Mouse (Mus musculus) frontal cortex, postnatal 25 days (tissue): ENCODE data around the gene Satb2.
"Not testable (repeated sequence)": the region's sequence is repeated elsewhere in the genome, so short reads cannot be mapped to it uniquely, and the experiment has no call there.

Experiments
- DNase-seq, 2 experiments: peaks; one replicate each; pipeline ENCODE4 v3.0.0; 2022; ENCODE audit warnings: low spot score in 2 of 2

Satb2 gene

DNA sequence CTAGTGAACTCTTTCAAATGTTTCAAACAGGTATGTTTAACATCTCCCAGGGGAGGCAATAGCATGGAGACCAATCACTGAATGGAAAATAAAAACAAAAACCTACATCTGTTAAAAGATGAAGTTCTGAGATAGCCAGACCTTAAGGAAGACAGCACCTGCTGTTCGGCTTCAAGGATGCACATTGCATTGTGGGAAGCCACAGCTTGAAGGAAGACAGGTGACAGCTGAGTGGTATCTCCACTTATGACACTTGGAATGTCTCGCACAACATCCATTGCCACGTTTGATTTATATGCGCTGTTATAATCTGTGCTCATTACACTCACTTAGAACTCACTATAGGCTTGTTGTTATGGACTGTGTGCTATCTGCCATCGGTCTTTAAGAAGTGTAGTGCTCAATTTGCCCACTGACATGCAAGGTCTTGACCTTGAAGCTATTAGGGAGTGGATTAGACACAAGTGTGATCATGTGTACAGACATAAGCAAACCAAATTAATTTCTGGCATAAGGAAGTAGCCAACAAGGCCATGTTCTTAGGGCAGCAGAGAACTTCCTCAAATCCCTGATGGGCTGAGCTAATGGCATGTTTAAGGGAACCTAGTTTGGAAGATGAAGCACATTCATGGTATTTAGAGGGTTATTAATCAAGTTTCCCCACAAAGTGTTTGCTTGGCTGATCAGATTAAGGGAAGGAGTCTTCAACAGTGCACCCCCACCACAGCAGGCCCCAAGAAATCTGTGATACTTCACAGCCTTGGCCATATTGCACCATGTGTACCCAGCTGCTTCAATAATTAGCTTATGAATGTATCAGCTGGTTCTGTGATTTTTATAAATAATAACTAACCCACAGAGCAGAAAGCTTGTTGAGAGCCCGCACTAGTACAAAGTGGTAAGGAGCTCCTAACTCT lies 144.2 kb downstream of the Satb2 start:
- no peak for DNase-seq

DNA sequence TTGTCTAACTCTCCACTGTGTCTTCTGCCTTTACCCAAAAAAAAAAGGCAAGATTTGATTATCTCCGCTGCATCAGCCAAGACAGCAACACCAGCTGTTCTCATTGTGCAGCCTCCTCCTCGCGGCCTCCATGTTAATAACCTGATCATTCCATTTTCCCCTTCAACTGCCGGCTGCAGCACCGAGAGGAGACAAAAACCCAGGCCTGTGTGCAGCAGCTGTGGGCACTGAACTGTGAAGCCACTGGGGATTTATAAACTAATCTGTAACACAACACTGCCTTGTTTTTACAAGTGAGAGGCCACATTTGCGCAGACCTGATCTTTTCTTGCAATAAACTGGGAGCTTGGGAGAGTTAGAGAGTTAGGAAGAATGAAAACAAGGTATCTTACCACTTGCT lies 145.1 kb downstream of the Satb2 start:
- no peak for DNase-seq

DNA sequence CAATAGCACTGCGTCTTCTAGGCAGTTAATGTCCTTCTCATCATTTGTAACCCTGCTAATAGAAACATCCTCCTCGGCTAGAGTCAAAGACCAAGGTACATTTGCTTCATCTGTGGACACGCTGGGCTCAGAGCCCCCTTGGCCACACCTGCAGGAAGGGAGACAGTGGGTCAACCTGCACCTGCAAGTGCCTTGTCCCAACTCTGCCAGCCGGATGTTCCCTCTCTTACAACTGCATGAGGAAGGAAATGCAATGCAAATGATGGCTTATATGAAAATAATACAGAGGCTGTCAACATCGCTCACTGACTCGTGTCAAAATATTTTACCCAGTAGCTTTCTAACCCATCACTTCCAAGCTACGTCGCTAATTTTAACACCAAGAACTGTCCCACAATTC lies 145.7 kb downstream of the Satb2 start:
- DNase-seq = no peak

DNA sequence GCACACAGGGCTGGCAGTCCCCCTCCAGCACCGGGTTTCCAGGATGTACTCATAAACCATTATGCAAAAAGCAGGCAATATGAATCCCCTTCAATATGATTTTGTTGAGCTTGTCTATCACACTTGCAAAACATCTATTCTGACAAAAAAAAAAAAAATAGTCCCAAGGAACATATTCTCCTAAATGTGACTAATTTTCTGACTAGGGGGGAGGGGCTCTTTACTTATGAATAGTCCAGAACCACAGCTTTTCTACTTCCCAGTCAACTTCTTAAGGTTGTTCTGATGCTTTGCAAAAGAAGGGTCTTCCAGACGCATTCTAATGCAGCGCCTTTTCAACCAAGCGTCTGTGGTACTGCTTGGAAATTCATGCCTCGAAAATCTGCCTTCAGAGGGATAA lies 155.7 kb downstream of the Satb2 start:
- no peak for DNase-seq

DNA sequence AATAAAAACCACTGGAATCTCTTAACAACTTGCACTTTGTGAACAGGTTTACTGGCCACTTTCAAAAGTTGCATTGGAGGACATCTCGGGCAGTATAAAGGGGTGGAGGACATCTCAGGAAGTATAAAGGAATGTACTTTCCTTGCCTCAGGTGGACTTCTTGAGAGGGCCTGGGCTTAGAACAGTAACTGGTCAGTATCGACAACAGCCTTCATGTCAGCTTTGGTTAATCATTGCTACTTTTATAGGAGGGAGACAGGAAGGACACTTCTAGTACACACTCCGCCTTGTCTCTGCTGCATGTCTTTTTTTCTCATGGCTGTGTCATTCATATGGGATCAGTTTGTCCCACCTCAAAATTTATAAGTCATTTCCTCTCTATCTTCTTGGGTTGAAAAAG lies 156.4 kb downstream of the Satb2 start:
- no peak for DNase-seq

DNA sequence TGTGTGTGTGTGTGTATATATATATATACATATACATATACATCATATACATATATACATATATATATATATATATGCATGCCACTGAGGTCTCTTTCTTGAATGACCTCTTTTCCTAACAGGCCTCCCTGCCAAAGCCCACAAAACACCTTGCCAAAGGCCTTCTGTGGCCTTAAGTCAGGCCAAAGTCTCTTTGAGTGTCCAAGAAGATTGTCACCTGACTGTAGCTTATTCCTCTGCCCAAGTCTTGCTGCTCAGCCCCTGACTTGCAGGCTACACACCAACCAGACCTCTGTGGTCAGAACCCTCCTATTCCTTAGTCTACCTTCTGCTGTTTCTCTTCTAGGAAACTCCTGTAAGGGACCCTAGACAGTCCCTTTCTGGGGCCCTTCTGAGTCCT lies 164.9 kb downstream of the Satb2 start:
- no peak for DNase-seq

DNA sequence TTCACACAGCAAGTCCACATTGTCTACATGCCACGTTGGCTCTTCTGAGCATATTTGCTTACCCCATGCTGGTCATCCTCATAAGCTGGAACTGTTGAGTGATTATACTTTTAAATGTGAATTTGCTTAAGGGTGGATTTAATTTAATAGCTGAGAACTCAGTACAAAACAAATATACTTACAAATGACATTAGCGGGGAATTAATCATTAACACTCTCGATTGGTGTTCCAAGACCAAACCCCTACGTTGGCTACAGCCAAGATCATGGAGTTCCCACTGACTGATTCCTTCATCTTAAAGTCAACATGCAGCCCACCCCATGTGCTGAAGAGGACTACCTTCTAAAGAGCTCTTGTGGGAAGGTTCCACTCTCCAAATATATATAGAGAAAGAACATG lies 165.5 kb downstream of the Satb2 start:
- DNase-seq = no peak

DNA sequence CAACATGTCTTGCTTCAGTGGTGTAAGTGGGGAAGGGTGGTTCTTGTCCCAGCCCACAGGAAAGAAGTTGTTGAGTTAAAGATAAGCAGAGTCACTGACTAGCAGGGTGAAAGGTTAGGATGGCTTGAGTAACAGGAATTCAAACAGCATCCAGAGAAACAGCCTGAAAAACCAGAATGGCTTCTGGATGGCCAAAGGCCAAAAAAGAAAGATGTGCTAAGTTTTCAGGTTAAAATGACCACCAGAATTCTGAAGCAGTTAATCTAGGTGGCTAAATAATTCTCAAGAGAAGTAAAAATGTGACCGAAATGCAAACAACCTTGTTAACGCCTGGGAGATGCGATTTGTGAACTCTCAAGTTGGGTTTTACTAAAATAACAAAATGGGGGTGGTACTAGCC lies 167.0 kb downstream of the Satb2 start:
- no peak for DNase-seq

DNA sequence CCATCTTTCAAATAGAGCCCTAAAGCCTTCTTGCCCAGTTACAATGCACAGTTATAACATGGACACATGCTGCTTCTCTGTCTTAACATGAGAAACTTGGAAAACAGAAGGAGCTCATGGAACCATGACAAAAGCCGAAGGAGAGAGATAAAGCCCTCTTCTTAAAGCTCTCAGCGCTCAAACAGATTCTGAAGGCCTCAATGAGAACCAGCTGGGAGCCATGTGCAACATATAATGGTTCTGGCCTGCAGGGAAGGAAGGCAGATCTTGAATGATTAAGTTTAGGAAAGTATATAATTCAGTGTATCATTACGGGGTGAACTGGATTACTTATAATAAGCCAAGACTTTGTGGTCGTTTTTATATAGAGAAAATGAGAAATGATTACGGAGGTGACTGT lies 172.4 kb downstream of the Satb2 start:
- no peak for DNase-seq

DNA sequence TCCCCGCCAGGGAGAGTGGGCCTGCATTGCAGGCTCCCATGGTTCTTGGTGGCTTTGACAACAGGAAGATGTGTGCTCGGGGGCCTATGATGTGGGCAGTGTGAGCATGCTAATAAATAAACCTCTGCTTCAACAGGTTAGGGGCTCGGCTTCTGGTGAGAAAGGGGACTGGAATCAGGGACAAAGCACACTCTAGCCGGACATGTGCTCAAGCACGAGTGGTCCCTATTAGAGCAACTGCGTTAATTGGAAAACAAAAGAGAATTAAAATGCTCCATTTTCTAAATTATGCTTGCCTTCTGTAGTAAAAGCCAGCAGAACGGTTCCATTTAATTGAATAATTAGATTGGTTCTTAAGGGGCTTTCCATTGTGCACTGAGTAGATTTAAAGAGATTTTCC lies 177.8 kb downstream of the Satb2 start:
- no peak for DNase-seq

DNA sequence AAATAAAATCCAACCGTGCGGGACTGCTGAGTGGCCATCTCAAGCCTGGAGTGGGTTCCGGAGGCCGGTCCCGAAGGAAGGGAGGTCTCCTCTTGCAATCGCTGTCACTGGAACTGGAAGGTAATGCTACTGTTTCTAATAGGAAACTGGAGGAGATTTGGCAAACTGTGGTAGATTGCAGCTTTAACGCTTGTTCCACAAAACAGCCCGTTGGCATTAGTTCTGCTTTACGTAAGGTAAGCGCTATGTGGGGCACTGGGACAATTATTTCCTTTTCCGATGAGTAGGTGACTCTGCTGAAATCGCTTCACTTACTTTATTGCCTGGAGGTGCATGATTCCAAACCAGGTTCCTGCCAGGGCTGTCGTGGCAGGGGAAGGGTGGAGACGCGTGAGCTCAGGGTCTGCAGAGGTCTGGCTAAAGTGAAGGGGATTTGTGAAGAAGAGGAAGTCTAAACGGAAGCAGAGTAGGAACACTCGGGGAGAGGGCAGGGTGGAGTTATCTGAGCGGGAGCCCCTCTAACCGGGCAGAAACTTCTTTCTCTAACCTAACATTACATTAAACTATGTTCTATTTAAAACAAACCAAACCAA lies 183.3 kb downstream of the Satb2 start:
- no peak for DNase-seq

DNA sequence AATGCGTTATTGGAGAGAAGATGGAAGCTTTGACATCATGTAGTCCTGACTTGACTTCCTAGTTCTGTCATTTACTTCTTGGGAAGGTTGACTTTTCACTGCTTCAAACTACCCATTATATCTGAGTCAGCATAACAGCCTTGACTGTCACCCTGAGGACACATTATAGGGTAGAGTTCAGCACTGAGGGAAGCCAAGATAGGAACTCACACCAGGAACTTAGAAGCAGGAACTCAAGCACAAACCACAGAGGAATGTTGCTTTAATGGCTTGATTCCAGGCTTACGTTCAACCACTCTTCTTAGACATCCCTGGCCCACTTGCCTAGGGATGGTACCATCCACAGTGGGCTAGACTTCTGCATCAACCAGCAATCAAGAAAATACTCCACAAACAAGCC lies 188.8 kb downstream of the Satb2 start:
- no peak for DNase-seq

DNA sequence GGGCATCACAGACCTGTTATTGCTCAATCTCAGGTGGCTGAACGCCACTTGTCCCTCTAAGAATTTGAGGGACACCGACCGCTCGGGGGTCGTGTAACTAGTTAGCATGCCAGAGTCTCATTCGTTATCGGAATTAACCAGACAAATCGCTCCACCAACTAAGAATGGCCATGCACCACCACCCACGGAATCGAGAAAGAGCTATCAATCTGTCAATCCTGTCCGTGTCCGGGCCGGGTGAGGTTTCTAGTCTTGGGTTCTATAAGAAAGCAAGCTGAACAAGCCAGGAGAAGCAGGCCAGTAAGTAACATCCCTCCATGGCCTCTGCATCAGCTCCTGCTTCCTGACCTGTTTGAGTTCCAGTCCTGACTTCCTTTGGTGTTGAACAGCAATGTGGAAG lies 196.3 kb downstream of the Satb2 start:
- DNase-seq = not testable (repeated sequence)

DNA sequence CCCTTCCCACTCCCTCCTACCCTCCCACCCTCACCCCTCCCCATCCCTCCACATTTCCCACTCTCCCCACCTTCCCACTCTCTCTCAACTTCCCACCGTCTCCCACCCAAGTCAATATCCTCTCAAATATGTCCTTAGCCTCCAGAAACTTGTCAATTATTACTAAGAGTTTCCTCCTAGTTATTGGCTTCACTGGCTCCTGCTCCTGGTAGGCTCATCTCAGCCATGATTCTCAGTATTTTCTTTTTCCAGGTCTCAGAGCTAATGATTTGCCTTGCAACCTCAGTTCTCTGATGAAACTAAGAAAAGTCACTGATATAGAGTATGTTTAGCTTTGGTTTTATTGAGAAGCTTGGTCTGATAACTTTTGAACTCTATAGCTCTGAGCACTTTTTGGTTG lies 214.2 kb downstream of the Satb2 start:
- no peak for DNase-seq

DNA sequence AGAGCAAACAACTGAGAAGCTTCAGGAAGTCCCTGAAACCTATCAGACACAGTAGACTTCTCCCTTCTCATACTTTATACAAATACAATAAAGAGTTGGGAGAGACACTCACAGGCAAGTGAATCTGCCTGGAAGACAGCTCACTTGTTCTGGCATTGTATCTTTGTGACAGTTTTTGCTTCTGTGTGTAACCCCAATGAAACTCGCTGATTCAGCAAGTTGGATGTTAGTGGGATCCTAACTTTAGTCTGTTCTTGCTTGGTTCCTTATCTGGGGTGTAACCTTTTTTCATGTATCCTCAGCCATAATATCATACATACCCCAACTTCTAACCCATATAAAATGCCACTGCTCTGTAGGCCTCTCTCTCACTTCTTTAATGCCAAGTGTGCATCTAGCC lies 216.9 kb downstream of the Satb2 start:
- DNase-seq = no peak

DNA sequence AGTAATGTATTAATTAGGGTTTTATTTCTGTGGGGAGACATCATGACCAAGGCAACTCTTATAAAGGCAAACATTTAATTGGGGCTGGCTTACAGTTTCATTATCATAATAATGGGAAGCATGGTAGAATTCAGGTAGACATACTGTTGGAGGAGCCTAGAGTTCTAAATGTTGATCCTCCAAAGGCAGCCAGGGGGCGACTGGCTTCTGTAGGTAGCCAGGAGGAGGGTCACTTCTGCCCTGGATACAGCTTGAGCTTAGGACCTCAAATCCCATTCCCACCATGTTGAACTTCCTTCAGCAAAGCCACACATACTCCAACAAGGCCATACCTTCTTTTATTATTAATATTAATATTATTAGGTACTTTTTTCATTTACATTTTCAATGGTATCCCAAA lies 225.2 kb downstream of the Satb2 start:
- DNase-seq = no peak

DNA sequence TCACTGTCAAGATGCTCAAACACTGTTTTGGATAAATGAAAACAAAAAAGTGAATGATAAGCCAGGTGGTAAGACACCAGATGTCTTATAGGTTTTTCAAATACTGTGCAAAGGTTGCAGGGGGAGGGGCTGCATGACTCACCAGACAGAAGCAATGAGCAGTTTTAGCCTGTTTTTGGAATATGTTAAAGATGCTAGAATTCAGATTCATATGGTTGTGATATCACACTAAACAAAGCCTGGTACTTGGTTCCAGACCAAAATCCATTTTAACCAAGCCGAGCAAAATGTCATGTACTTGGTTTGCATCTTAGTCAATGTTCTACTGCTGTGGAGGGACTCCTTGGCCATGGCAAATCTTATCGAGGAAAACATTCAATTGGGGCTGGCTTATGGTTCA lies 227.8 kb downstream of the Satb2 start:
- DNase-seq = no peak

DNA sequence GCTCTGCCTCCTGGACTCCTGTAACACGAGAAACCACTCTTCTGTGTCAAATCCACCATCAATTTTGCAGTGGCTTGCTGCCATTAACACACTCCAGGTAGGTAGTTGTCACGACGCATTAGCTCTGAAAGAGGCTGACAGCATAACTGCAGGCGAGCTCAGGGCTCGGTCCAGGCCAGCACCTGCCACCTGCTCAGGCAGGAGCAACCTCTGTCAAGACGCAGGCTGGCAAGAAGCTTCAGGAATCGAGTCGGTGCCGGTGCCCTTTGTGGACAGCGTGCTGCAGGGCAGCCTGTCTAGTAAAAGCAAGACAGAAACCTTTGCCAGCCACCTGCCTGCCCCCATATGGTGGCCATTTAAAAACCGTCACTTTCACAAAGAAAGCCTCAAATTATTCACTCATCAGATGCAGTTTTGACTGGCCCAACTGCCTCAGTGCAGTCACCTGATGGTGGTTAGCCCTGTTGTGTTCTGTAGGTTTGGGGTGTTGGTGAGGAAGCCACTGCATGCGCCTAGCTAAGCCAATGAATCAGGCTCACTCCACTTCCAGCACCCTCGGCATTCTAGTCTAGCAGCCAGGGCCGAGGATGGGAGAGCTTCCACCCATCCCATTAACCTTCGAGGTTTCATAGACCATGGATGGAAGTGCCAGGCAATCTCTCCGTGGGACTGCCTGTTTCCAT lies 228.7 kb downstream of the Satb2 start:
- DNase-seq = no peak

DNA sequence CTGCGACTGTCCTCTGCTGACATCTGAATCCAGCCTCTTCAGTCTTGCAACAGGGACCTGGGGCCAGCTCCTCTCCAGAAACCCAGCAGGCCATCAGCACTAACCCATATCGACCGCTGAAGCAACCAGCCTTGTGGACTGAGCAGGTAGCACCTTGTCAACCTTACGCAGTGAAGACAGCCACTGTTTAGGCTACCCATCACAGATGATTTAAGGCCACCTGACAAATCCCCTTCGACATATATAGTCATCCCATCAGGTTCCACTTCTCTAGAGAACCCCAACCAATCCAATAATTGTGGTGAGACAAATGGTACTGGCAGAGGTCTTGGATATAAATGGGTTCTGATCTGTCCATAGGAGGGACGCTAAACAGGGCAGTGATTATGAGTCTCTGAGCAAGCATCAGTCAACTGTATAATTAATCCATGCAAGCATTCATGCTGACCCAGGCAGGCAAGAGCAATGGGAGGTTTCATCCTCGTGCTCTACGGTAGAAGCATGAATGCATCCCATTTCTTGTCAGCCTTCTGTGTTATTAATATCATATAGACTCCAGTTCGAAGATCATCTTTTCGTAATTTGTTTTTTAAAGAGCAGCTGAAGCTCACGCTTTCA lies 229.5 kb downstream of the Satb2 start:
- no peak for DNase-seq
